Mouse (Mus musculus): ENCODE results near the gene Ccdc169.

The Ccdc169 gene

GRCm38 (mm10) chr3:55122336-55122870 is 14.7 kb upstream of the Ccdc169 start:
- no peak for DNase-seq (ENCODE audit: inconsistent ontology term)

GRCm38 (mm10) chr3:55123064-55123463 is 14.1 kb upstream of the Ccdc169 start:
- no peak for DNase-seq (ENCODE audit: inconsistent ontology term)

GRCm38 (mm10) chr3:55129181-55129692 is 7.9 kb upstream of the Ccdc169 start:
- DNase-seq (ENCODE audit: inconsistent ontology term): no peak

- no peak for DNase-seq (ENCODE audit: inconsistent ontology term)
These were observed 5.4 kb upstream of the Ccdc169 start for GRCm38 (mm10) chr3:55131576-55132233.

- no peak for DNase-seq (ENCODE audit: inconsistent ontology term)
These were observed 2.7 kb downstream of the Ccdc169 start for GRCm38 (mm10) chr3:55139837-55140236.

- no peak for DNase-seq (ENCODE audit: inconsistent ontology term)
These were observed 4.3 kb downstream of the Ccdc169 start for GRCm38 (mm10) chr3:55141401-55141800.

GRCm38 (mm10) chr3:55144916-55145315 is 7.8 kb downstream of the Ccdc169 start:
- DNase-seq (ENCODE audit: inconsistent ontology term): peak; percentile 52

GRCm38 (mm10) chr3:55146441-55146840 is 9.3 kb downstream of the Ccdc169 start:
- DNase-seq (ENCODE audit: inconsistent ontology term): no peak

GRCm38 (mm10) chr3:55147156-55147555 is 10.0 kb downstream of the Ccdc169 start:
- no peak for DNase-seq (ENCODE audit: inconsistent ontology term)

GRCm38 (mm10) chr3:55148091-55148490 is 11.0 kb downstream of the Ccdc169 start:
- peak; percentile 42 for DNase-seq (ENCODE audit: inconsistent ontology term)

- DNase-seq (ENCODE audit: inconsistent ontology term): peak; percentile 36
These were observed 14.7 kb downstream of the Ccdc169 start for GRCm38 (mm10) chr3:55151656-55152433.

- no peak for DNase-seq (ENCODE audit: inconsistent ontology term)
These were observed 15.7 kb downstream of the Ccdc169 start for GRCm38 (mm10) chr3:55152673-55153334.

- no peak for DNase-seq (ENCODE audit: inconsistent ontology term)
These were observed 17.0 kb downstream of the Ccdc169 start for GRCm38 (mm10) chr3:55154163-55154562.

GRCm38 (mm10) chr3:55157413-55157812 is 20.3 kb downstream of the Ccdc169 start:
- no peak for DNase-seq (ENCODE audit: inconsistent ontology term)

GRCm38 (mm10) chr3:55161144-55161543 is 24.0 kb downstream of the Ccdc169 start:
- DNase-seq (ENCODE audit: inconsistent ontology term): no peak

GRCm38 (mm10) chr3:55163510-55163909 is 26.4 kb downstream of the Ccdc169 start:
- no peak for DNase-seq (ENCODE audit: inconsistent ontology term)

GRCm38 (mm10) chr3:55172478-55172877 is 35.3 kb downstream of the Ccdc169 start:
- DNase-seq (ENCODE audit: inconsistent ontology term): no peak

GRCm38 (mm10) chr3:55177271-55177670 is 40.1 kb downstream of the Ccdc169 start:
- DNase-seq (ENCODE audit: inconsistent ontology term): no peak

GRCm38 (mm10) chr3:55181766-55182165 is 44.6 kb downstream of the Ccdc169 start, which contains the start of gene Sohlh2:
Gene Sohlh2, plus strand, starts transcription at chr3:55182028.
- no peak for DNase-seq (ENCODE audit: inconsistent ontology term)

- DNase-seq (ENCODE audit: inconsistent ontology term): no peak
These were observed 54.5 kb downstream of the Ccdc169 start for GRCm38 (mm10) chr3:55191668-55192067.

GRCm38 (mm10) chr3:55193351-55193750 is 56.2 kb downstream of the Ccdc169 start:
- DNase-seq (ENCODE audit: inconsistent ontology term): no peak

GRCm38 (mm10) chr3:55194792-55195191 is 57.7 kb downstream of the Ccdc169 start:
- DNase-seq (ENCODE audit: inconsistent ontology term): no peak
